Mouse (Mus musculus) kidney, adult 2 months (tissue): ENCODE results near the gene Cab39l.

Experiments
- CTCF ChIP-seq: fragments of 200-500 bp; conservative IDR thresholded peaks from 2 replicates; pipeline ENCODE4 v1.5.1; 2011; ENCODE audit warnings: low read depth, mild to moderate bottlenecking, control low read depth, low read length, moderate library complexity, mixed read lengths; ENCODE audit not compliant: insufficient read depth, insufficient read length
- POLR2A ChIP-seq: fragments of 200-500 bp; IDR thresholded peaks from one replicate; pipeline ENCODE4 v1.6.1; 2011; ENCODE audit warnings: low read depth, low read length, control low read depth

GRCm38 (mm10) chr14:59604002-59604645, 163.4 kb downstream of the Cab39l start:
- TF ChIP-seq CTCF (peak; percentile 21; the same call in 1 of the 2 replicates), POLR2A (no peak)
